Mouse (Mus musculus) embryo, embryonic 11.5 days (tissue): ENCODE results near the gene Znhit1.

Source experiments
- DNase-seq: peaks from one replicate; pipeline ENCODE4 v3.0.0-alpha.2; 2012; ENCODE audit warnings: low read depth, low spot score

Gene Znhit1

GRCm38 (mm10) chr5:136986695-136987137, 1.1 kb downstream of the Znhit1 start, which contains the start of gene Plod3:
TSS of gene Plod3 (plus strand) at chr5:136987019.
- DNase-seq: peak; percentile 99

GRCm38 (mm10) chr5:136984828-136985227, 3.0 kb downstream of the Znhit1 start:
- DNase-seq: no peak

GRCm38 (mm10) chr5:136982338-136982930, 5.4 kb downstream of the Znhit1 start:
- no peak for DNase-seq

GRCm38 (mm10) chr5:136980974-136981373, 6.8 kb downstream of the Znhit1 start:
- no peak for DNase-seq

- DNase-seq: no peak
Observed at GRCm38 (mm10) chr5:136979762-136980161, 8.1 kb downstream of the Znhit1 start.

- no peak for DNase-seq
Observed at GRCm38 (mm10) chr5:136977769-136978168, 10.1 kb downstream of the Znhit1 start.

- no peak for DNase-seq
Observed at GRCm38 (mm10) chr5:136973670-136974069, 14.2 kb downstream of the Znhit1 start.

GRCm38 (mm10) chr5:136970703-136971102, 17.1 kb downstream of the Znhit1 start:
- DNase-seq: peak; percentile 42

GRCm38 (mm10) chr5:136967592-136967991, 20.2 kb downstream of the Znhit1 start:
- no peak for DNase-seq

GRCm38 (mm10) chr5:136966861-136967455, 20.9 kb downstream of the Znhit1 start:
- DNase-seq: no peak

GRCm38 (mm10) chr5:136966331-136966730, 21.5 kb downstream of the Znhit1 start, which contains the start of gene Cldn15:
TSS of gene Cldn15 (plus strand) at chr5:136966616.
- DNase-seq: no peak

GRCm38 (mm10) chr5:136965686-136966085, 22.1 kb downstream of the Znhit1 start:
- no peak for DNase-seq

GRCm38 (mm10) chr5:136965210-136965609, 22.6 kb downstream of the Znhit1 start:
- DNase-seq: no peak

- DNase-seq: no peak
Observed at GRCm38 (mm10) chr5:136962966-136963540, 24.8 kb downstream of the Znhit1 start.

GRCm38 (mm10) chr5:136962501-136962900, 25.3 kb downstream of the Znhit1 start:
- peak; percentile 57 for DNase-seq

GRCm38 (mm10) chr5:136961983-136962461, 25.8 kb downstream of the Znhit1 start:
- peak; percentile 80 for DNase-seq

- DNase-seq: no peak
Observed at GRCm38 (mm10) chr5:136961334-136961982, 26.4 kb downstream of the Znhit1 start.

GRCm38 (mm10) chr5:136960053-136960452, 27.8 kb downstream of the Znhit1 start:
- DNase-seq: no peak

- no peak for DNase-seq
Observed at GRCm38 (mm10) chr5:136958991-136959605, 28.7 kb downstream of the Znhit1 start.

GRCm38 (mm10) chr5:136957250-136957649, 30.6 kb downstream of the Znhit1 start:
- no peak for DNase-seq

- no peak for DNase-seq
Observed at GRCm38 (mm10) chr5:136955622-136956021, 32.2 kb downstream of the Znhit1 start.

- no peak for DNase-seq
Observed at GRCm38 (mm10) chr5:136953440-136953951, 34.3 kb downstream of the Znhit1 start.
